Mouse (Mus musculus) granulocyte monocyte progenitor cell, adult 5-6 weeks (primary cell): ENCODE data around the gene Ncoa1. TPM values are rescaled to one million over a fixed set of nuclear protein-coding genes. Genes with fewer than 3 reads are reported as not detected.
A peak's percentile ranks its signal among the peaks of the same experiment; 100 is the strongest.

Source experiments
- ATAC-seq: replicated peaks from 2 replicates; pipeline ENCODE4 v1.8.0; 2016; ENCODE audit warnings: mild to moderate bottlenecking, moderate TSS enrichment, inconsistent platforms; ENCODE audit not compliant: poor library complexity, severe bottlenecking
- total RNA-seq, 2 experiments: library from RNA; stranded (forward) in 1 of 2; stranded (reverse) in 1 of 2; fragments of 200-712, 200-1000 nt in 1 of 2; fragments of >200 nt in 1 of 2; fragmentation: Nextera tagmentation in 1 of 2; gene quantifications; 2 replicates each; pipeline ENCODE4 v1.2.3; 2014 to 2017

Gene Ncoa1
- total RNA-seq, 2 experiments from 2014 or later: 15.6 to 16.9 TPM

DNA sequence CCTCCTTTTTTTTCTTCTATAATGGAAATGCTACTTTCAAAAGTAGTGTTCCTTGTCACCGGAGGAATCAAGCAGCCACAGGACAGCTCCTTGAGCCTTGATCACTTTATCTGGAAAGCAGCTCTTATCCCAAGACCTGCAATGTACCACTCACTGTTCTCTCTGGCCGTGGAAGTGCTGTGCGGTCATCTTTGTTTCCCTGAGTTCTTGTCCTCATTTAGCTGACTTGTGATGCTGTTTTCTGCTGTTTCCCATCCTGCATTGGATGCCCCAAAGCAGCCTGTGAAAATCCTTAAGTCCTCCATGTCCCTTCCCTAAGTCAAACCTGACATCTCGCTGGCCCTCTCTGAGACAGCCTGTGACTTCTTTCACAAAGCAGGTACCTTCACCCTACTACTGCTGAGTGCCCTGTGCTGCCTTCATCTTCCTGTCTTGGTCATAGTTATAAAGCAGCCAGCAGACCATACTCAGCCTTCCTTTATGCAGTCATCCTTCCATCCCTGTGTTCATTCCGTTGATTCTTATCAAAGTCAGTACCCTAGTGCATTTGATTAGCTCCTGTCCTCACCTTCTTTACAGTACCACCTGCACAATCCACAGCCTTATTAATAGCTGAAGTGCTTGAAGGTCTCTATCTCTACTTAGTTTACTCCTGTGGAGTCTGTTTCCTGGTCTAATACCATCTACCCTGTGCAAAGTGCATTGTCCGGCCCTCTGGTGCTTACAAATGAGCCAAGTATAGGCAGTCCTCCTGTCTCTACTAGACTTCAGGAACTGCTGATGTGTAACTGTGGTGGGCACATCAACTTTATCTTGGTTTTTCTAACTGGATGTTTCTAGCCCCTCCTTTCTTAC lies 1.2 kb upstream of the Ncoa1 start:
- ATAC-seq: no peak

DNA sequence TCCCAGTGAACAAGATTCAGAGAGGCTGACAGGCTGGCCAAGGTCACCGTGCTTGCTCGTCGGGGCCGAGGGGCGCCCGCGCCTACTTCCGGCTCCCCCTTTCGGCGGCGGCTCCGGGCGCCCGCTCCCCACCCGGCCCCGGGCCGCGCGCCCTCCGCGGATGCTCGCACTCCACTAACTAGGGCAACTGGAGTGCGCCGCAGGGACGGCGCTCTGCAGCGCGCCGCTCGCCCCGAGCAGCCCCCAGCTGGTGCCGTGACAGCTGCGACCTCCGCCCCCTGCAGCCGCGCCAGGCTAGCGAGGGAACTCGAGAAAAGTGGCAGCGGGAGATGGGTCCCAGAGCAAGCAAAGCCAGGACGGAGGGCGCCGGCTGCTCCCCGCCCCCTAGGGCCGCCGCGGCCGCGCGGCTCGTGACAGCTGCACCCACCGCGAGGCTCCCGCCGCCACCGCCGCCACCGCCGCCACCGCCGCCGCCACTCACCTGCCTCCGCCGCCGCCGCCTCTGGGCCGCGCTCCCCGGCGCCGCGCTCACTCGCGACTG lies 621 bp downstream of the Ncoa1 start:
- peak; percentile 40 for ATAC-seq

DNA sequence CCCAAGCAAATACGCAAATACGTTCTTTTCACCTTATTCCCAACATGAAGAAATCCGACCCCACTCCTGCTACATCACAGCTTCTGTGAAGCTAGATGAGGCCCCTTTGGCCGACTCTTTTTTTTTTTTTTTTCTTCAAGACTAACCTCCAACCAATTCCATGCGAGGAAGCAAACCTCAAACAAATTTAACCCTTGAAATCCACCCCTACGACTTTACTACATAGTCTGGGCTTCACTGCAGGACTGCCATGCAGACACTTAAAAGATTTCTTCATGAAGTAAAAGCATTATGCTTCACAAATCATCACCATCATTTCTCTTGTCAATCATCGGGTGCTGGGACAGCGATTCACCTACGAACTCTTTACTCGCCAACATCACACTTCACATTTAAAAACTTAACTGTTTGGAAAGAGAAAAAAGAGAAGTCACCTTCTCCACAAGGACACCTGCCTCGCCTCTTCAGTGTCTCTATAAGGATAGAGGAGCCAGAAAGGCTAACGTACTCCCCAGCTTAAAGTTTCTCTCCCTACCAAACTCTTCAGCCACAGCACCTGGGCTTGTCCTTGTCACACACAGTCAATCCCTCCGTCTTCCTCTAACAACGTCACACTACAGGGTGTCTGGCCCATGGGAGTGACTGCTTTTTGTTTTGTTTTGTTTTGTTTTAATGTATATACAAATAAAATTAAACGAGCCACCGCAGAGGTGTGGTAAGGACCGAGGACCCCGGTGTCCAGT lies 1.6 kb downstream of the Ncoa1 start:
- ATAC-seq: no peak

DNA sequence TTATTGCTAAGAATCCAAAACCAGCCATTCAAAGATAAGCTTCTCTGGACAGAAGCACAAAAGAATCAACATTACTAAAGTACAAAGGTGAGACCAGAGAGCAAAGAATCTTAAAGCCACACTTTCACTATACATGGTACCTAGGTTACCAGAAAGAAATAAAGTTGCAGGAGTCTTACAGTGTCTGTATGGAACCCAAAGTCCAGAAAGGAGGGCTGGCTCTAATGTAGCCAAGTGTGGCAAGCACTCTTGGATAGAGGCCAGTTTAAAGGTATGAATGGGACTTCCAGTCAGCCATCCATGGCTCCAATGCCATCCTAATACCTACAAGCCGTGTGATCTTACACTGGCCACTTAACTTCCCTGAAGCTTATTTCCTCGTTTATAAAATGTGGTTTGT lies 7.9 kb downstream of the Ncoa1 start:
- ATAC-seq: no peak

DNA sequence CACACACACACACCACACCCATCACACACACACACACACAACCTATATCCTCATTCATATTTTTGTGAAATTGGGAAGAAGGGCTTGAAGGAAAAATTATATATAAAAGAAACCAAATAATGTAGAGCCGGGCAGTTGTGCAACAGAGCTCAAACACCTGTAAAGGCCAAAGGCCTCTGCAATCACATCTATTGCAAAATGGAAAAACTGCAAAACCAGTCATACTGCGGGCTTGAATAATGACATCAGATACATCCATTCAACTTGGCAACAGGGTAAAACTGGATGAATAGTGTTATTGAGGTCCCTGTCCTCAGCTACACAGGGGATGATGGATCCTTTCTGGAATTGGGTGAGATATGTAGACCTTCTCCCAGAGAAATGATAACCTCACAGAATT lies 13.3 kb downstream of the Ncoa1 start:
- no peak for ATAC-seq

DNA sequence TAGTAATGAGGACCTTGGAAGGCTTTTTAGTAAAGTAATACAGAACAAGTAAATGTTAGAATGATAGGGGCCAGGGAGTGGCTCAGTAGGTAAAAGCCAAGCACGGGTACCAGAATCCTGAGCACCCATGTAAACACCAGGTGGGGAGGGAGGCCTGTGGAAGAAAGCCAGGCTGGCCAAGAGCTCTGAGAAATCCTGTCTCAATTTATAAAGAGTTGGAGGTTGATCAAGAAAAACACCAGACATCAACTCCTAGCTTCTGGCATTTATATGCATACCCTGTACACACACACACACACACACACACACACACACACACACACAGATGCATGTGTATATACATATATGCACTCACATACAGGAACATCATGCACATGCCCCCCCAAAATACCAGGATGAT lies 14.6 kb downstream of the Ncoa1 start:
- no peak for ATAC-seq

DNA sequence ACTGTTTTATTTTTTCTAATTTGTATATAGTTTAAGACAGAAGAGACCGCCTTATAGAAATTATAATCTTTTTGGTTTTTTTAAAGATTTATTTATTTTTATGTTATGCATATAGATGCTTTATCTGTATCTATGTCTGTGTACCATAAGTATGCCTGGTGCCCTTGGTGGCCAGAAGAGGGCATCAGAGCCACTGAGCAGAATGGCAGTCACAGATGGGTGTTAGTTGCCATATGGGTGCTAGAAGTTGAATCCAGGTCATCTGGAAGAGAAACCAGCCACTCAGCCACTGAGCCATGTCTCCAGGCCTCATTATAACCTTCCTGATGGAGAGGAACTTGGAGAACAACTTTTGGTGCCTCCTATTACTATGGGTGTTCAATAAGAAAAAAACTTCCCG lies 16.0 kb downstream of the Ncoa1 start:
- ATAC-seq: no peak

DNA sequence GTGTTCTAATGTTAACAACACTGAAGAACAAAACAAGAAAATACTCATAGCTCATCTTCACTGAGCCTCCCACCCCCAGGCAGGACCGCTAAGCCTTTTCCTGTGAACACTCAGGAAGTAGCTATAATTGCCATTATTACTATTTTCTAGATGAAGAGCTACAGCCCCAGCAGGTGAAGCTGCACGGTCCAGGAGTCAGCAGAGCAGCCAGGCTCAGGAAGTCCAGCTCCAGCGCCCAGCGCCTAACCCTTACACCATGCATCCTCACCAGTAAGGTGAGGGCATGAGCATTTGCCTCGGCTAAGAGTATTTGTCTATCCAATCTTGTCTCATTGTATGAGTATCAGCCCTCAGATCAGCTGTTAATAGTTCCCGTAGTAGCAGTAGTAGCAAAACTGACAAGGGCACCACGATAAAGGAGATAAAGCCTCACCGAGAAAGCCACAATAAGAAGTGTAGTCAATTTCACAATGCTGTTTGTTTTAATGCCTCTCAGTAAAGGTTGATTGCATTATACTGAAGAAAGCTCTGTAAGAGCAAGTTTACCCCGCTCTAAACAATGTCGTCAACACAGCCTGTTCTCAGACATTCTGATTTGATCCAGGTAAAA lies 21.9 kb downstream of the Ncoa1 start:
- no peak; the same call in 1 of the 2 replicates for ATAC-seq

DNA sequence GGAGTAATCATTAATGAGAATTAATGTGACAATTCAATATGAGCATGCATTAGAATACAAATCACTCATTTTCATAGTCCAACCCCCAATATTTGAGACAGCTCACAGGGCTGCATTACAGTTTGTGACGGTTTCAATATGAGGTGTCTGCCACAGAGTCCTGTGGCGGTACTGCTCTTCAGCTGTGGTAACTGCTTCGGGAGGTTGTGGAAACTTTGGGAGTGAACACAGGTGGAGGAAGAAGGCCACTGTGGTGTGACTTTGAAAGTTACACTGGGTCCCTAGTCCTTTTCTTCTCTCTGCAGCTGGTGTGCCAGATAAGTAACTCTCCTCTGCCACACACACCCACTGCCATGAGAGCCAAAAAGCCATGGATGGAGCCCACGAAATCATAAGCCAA lies 22.7 kb downstream of the Ncoa1 start:
- ATAC-seq: no peak

DNA sequence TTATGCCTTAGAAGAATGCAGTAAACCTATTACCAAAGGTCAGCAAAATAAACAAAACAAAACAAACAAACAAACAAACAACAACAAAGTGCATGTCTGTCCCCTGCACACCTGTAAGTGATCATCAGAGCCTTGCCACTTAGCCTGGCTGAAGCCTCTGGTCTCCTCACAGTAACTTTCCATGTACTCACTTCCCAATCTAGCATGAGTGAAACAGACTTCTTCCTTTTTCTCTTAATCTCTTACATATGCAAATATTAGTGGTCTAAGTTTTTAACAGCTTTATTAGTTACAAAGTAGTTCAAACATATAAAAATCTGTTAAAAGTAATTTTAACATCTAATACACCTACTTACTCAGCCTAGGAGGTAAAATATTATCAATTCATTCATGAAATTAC lies 24.7 kb downstream of the Ncoa1 start:
- ATAC-seq: no peak

DNA sequence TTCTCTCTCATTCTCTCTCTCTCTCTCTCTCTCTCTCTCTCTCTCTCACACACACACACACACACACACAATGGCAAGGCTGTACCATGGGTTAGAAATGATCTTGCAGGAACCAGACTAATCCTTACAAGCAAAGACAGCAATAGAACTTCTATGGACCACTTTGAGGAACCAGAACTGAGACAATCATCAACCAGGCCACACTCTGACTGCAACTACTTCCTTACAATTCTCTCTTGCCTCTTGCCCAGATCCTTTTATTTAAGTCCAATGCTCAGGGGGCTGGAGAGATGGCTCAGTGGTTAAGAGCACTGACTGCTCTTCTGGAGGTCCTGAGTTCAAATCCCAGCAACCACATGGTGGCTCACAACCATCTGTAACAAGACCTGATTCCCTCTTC lies 26.5 kb downstream of the Ncoa1 start:
- peak; percentile 63 for ATAC-seq

DNA sequence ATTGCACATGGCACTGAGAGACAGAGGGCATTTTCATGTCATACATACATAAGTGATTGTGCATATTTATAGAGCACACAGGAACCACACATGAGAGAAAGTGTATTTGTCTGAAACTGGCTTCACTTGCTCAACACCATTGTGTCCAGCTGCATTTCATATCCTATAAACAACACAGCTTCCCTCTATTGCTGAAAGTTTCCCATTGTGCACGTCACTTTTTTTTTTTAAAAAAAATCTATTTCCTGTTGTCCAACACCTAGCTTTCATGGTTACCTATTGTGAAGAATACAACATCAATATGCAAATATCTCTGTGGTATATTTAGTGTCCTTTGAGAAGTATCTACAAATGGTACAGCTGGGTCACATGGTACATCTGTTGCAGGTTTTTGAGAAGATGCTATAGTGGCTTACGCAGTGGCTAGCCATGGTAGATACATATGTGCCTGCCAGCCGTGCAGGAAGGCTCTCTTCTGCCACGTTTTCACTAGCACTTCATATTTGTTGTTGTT lies 28.8 kb downstream of the Ncoa1 start:
- peak; percentile 27; the same call in 1 of the 2 replicates for ATAC-seq

DNA sequence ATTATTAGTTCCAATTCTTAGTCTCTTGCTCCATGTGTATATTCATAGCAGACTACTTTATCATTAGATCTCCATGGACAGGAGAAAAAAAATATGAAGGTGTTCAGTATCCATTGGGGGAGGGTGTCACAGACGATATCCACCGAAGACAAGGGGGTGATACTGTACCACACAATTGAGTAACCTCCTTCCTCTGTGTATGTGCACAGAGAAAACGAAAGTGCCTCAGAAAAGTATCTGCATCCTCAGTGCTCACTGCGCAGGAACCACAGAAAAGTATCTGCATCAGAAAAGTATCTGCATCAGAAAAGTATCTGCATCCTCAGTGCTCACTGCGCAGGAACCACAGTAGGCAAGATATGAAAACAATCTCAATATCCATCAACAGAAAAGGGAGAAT lies 32.0 kb downstream of the Ncoa1 start:
- ATAC-seq: peak; percentile 96

DNA sequence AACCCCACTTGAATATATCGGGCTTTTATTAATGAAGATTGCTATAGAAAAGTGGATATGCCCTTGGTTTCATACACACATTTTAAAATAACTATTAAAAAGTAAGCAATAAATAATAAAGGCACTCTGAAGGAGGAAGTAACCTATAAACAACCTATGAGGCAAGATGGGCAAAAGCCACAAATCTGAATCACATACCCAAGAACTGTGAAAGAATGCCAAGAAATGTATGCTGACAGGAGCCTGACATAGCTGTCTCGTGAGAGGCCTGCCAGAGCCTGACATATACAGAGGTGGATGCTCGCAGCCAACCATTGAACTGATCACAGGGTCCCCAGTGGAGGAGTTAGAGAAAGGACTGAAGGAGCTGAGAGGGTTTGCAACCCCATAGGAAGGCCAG lies 35.5 kb downstream of the Ncoa1 start:
- ATAC-seq: peak; percentile 40; the same call in 1 of the 2 replicates

DNA sequence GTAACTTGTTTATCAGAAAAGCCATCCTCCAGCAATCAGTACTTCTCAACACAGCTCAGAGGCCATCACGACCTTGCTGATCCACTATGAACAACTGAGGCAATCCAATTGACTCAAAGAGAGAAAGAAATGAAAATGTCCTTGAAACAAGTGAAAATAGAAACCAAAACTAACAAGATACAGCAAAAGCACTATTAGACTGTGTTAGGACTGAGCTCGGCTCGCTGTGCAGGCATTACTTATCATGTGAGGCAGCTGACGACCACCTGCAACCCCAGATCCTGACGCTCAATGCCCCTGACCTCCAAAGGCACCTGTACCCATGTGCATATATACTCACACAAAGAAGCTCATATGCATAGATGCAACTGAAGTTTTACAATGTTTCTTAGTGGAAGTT lies 40.8 kb downstream of the Ncoa1 start:
- peak; percentile 25; the same call in 1 of the 2 replicates for ATAC-seq

DNA sequence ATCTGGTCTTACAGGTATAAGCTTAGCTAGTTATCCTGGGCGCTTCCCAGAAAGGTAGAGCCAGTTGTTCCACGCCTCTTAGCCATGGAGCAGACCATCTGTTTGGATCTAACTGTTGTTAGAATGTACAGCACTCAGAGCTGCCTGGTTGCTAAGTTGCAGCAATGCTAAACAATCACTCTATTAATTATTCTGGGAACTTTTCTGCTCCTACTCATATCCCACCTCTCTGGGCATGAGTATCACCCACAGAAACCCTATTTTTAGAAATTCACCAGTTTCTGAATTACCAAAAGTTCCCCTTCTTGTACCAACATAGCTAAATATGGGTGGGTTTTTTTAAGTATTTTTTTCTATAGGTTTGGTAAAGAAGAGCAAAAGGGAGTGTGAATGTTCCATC lies 43.4 kb downstream of the Ncoa1 start:
- ATAC-seq: peak; percentile 37; the same call in 1 of the 2 replicates

DNA sequence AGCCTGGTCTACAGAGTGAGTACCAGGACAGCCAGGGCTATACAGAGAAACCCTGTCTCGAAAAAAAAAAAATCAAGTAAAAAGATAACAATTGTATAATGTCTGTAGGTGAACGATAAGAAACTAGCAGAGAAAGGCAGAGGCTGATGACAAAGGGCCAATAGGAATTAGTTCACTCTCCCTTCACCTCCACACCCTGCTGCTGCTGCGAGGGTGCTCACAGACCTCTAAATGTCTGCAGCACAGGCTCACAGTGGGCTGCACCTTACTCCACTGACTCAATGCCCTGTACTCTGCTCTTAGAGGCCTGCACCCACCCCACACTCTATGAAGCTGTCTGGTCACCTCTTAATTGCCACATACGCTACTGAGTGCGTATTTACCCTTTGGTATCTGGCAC lies 45.0 kb downstream of the Ncoa1 start:
- peak; percentile 36; the same call in 1 of the 2 replicates for ATAC-seq

DNA sequence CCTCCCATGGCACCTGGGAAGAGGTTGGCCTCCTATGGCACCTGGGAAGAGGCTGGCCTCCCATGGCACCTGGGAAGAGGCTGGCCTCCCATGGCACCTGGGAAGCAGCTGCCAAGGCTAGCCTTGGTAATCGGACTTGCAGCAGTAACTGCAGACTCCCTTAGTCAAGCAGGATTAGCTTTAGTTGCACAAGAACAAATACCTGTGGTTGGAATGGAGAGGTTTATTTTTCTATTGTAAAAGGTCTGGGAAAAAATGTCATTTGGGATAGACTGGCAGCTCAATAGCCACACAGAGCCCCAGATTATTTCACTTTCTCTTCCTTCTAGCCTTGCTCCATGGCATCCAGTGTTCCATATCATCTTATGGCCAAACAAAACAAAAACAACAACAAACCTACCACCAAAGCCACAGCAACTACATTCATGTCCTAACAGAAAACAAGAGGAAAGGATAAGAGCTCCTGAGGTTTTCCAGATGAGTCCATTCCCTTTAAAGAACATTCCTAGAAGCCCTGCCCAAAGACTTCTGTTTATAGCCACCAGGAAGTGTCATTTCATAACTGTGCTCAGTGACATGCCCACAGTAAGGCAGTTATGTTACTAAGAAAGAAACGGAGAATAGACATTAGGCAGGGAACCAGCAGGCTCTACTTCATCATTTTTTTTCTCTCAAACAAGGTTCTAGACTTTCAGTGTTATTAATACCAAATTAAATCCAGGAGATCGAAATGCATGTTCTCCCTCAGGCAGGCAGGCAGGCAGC lies 46.7 kb downstream of the Ncoa1 start:
- ATAC-seq: peak; percentile 87

DNA sequence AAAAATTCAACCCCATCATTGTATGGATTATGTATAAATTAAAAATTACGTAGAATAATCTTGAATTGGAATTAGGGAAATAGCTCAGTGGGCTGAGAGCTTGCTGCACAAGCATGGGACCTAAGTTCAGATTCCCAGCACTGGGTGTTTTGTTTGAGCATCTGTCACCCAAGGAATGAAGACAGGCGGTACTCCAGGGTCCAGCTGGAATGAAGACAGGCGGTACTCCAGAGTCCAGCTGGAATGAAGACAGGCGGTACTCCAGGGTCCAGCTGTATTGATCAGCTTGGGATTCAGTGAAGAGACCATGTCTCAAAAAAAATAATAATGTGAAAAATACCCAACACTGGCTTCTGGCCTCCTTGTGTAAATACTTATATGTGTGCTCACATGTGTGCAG lies 58.2 kb downstream of the Ncoa1 start:
- ATAC-seq: no peak
